Mouse (Mus musculus) heart, postnatal 36 days (tissue): Measurements from ENCODE around the gene H2-Q6. TPM values are rescaled to one million over a fixed set of nuclear protein-coding genes. Genes with fewer than 3 reads are reported as not detected.

Experiments used
- total RNA-seq, 2 experiments: library from RNA; stranded (reverse); gene quantifications; 2 replicates each; pipeline ENCODE4 v1.2.3; 2021

Gene H2-Q6
- total RNA-seq, 2 experiments from 2014 or later: 0.78 to 1.6 TPM

Other genes starting within 250 kb of the H2-Q6 start
- gene Aif1, start 248.8 kb upstream of the H2-Q6 start, total RNA-seq: 1 to 10 TPM; 2.0 to 6.2 TPM
- 1 to 10 TPM; 3.3 to 3.7 TPM for gene Lst1, start 236.4 kb upstream of the H2-Q6 start, total RNA-seq
- gene Ltb, start 230.4 kb upstream of the H2-Q6 start, total RNA-seq: 1 to 10 TPM; 1.0 to 1.6 TPM
- under 1 TPM; 0.53 to 0.57 TPM for gene Tnf, start 222.8 kb upstream of the H2-Q6 start, total RNA-seq
- gene Lta, start 219.5 kb upstream of the H2-Q6 start, total RNA-seq: under 1 TPM in 1 of 2 experiments, not detected in 1; 0.19 TPM
- not detected for gene Gm16181, start 204.0 kb upstream of the H2-Q6 start, total RNA-seq
- gene Atp6v1g2, start 191.2 kb upstream of the H2-Q6 start, total RNA-seq: 1 to 10 TPM; 2.0 to 2.6 TPM
- 1 to 10 TPM; 8.0 to 8.5 TPM for gene Nfkbil1, start 189.1 kb upstream of the H2-Q6 start, total RNA-seq
- gene Ddx39b, start 183.1 kb upstream of the H2-Q6 start, total RNA-seq: 10 to 100 TPM; 83.3 to 97.3 TPM
- 100 to 1,000 TPM in 1 of 2 experiments, 10 to 100 TPM in 1; 87.6 to 133 TPM for gene H2-D1, start 162.1 kb upstream of the H2-Q6 start, total RNA-seq
- 1 to 10 TPM; 1.1 to 1.4 TPM for gene H2-Q1, start 104.4 kb upstream of the H2-Q6 start, total RNA-seq
- gene H2-Q2, start 82.6 kb upstream of the H2-Q6 start, total RNA-seq: 1 to 10 TPM in 1 of 2 experiments, under 1 TPM in 1; 0.64 to 1.4 TPM
- 10 to 100 TPM; 10.1 to 13.8 TPM for gene H2-Q4, start 45.2 kb upstream of the H2-Q6 start, total RNA-seq
- 1 to 10 TPM in 1 of 2 experiments, under 1 TPM in 1; 0.94 to 2.1 TPM for gene H2-Q7, start 14.3 kb downstream of the H2-Q6 start, total RNA-seq
- gene H2-Q10, start 45.2 kb downstream of the H2-Q6 start, total RNA-seq: under 1 TPM; 0.19 to 0.33 TPM
- not detected for gene Pou5f1, start 81.2 kb downstream of the H2-Q6 start, total RNA-seq
- 1 to 10 TPM; 3.4 to 5.2 TPM for gene Tcf19, start 92.0 kb downstream of the H2-Q6 start, total RNA-seq
- 1 to 10 TPM; 2.3 to 2.9 TPM for gene Cchcr1, start 92.2 kb downstream of the H2-Q6 start, total RNA-seq
- gene Psors1c2, start 108.4 kb downstream of the H2-Q6 start, total RNA-seq: not detected
- under 1 TPM; 0.19 to 0.39 TPM for gene Cdsn, start 127.3 kb downstream of the H2-Q6 start, total RNA-seq
- gene 2300002M23Rik, start 142.6 kb downstream of the H2-Q6 start, total RNA-seq: not detected
- not detected for gene Sfta2, start 176.7 kb downstream of the H2-Q6 start, total RNA-seq
- not detected for gene Gm9573, start 201.8 kb downstream of the H2-Q6 start, total RNA-seq
- gene Mucl3, start 218.8 kb downstream of the H2-Q6 start, total RNA-seq: not detected
- gene Vars2, start 242.7 kb downstream of the H2-Q6 start, total RNA-seq: 10 to 100 TPM; 31.9 to 33.0 TPM
- 10 to 100 TPM; 16.9 to 17.4 TPM for gene Gtf2h4, start 248.9 kb downstream of the H2-Q6 start, total RNA-seq